Mouse (Mus musculus): ENCODE data around the gene Odf4.
"Not testable (repeated sequence)": the region's sequence is repeated elsewhere in the genome, so short reads cannot be mapped to it uniquely, and the experiment has no call there.

Gene Odf4

DNA sequence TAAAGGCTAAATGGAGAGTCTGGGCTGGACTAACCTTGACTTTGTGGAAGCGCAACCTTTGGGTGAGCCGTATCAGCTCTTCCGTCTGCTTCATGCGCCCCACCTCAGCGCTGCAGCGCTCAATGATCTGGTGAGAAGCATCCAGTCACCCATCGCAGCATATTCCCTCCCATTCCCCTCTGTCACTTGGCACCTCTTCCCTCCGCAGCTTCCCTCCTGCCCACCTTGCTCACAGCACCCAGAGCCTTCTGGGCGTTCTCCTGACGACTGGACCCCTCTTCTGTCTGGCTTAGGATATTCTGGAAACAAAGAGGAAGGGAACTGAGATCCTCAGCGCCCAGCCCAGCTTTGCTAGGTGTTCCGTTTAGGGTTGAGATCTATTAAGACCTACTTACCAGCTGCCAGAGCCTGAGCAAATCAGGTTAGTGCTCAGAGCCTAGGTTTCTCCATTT, 20.7 kb upstream of the Odf4 start:
- ATAC-seq (ENCODE audit: insufficient number of reproducible peaks, low FRiP score, low TSS enrichment), result peak; percentile 76; the same call in 1 of the 2 replicates

DNA sequence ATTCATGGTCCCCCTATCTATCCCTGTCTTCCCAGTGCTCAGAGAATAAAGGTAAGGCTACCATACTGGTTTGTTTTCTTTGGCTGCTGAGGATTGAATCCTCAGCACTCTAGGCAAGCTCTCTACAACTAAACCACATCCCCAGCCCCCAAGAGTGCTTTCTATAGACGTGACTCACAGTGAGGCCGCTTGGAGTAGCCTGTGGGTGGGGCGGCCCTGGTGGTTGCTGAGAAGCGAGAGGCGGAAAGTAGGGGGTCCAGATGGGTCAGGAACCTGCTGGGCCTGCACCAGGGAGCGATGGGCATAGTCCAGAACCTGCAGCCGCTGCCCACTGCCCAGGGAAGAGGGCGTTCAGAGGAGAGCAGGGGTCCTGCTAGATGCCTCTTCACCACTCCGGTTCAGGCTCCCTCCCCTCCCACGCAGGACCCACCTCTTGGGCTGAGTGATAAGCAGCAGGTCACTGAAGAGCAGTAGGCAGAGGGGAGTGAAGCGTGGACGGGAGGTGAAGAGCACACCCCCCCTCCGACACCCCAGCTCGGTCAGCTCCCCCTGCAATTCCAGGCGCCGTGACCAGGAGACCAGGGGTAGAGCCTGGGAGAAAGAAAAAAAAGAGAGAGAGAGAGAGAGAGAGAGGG, 20.0 kb upstream of the Odf4 start:
- peak; percentile 37; the same call in 1 of the 2 replicates for ATAC-seq (ENCODE audit: insufficient number of reproducible peaks, low FRiP score, low TSS enrichment)

DNA sequence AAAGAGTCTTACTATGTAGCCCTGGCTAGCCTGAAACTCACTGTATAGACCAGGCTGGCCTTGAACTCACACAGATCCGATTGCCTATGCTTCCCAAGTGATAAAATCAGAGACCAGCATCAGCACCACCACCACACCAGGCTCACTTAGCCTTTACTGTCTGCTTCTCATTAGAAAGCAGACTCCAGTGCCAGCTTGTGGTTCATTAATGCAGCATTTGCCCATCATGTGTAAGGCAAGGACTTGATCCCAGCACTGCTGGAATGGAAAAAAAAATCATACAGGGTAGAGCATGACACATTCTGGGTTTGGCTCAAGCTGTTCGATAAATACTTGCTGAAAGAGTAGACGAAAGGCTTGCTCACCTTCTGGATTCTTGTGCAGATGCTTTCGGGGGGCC, 19.1 kb upstream of the Odf4 start:
- no peak for ATAC-seq (ENCODE audit: insufficient number of reproducible peaks, low FRiP score, low TSS enrichment)

DNA sequence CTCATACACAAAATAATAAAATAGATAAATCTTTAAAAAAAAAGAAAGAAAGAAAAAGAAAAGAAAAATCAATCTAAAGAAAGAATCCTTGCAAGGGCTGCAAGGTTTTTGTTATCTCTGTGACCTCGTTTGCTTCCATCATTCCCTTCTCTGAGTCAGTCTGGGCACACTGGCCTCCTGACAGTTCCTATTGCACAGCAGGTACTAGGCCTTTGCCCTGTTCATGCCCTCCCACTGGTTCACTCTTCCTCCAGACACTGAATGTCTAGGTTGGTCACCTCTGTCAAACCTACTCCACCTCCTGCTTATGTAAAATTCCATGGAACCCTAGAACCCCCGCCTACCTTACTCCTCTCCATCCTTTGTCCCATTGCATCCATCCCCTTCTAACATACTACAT, 18.4 kb upstream of the Odf4 start:
- ATAC-seq (ENCODE audit: insufficient number of reproducible peaks, low FRiP score, low TSS enrichment), result no peak

- ATAC-seq (ENCODE audit: insufficient number of reproducible peaks, low FRiP score, low TSS enrichment), result no peak
Observed at GRCm38 (mm10) chr11:68942731-68943130, 15.8 kb upstream of the Odf4 start.

DNA sequence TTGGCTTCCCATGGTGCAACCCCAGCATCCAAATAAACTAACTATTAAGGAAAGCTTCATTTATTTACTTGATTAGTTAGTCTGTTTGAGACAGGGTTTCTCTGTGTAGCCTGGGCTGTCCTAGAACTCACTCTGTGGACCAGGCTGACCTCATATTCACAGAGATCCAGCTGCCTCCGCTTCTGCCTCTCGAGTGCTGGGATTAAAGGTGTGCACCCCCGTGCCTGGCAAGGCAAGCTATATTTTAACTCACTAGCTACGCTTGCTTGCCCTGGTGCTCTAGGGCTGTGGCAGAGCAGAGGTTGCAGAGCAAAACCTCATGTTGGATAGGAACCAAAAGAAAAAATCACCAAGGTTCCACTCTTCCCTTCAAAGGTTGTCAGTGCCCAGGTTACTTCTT, 13.6 kb upstream of the Odf4 start:
- no peak for ATAC-seq (ENCODE audit: insufficient number of reproducible peaks, low FRiP score, low TSS enrichment)

- peak; percentile 95 for ATAC-seq (ENCODE audit: insufficient number of reproducible peaks, low FRiP score, low TSS enrichment)
Observed at GRCm38 (mm10) chr11:68939451-68940304, 12.8 kb upstream of the Odf4 start.

DNA sequence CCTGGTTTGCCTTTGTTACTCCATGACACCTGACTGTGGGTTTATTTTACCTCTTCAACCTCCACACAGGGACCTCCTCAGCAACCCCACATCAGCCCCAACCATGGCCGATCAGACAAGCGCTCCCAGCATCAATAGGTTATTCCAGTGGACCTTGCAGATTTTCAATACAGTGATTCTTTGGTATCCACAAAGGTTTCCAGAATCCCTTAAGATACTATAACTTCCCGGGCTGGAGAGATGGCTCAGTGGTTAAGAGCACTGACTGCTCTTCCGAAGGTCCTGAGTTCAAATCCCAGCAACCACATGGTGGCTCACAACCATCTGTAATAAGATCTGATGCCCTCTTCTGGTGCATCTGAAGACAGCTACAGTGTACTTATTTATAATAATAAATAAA, 10.1 kb upstream of the Odf4 start:
- ATAC-seq (ENCODE audit: insufficient number of reproducible peaks, low FRiP score, low TSS enrichment), result not testable (repeated sequence)

GRCm38 (mm10) chr11:68933885-68934507, 7.1 kb upstream of the Odf4 start:
- ATAC-seq (ENCODE audit: insufficient number of reproducible peaks, low FRiP score, low TSS enrichment), result no peak

DNA sequence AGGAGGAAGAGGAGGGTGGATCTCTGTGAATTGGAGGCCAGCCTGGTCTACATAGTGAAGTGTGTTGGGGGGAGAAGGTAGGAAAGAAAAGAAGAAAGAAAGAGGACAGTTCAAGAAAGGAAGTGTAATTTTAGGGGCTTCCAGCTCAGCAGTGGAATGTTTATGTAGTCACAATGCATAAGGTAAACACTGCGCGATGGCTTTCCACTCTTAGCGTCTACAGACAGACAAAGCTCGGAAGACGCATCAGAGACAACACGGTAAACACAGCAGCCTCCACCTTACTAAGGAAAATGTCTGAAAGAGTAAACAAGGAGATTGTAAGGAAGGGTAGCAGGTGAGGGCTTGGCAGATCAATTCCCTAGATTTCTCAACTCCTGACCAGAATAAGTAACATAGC, 3.1 kb upstream of the Odf4 start:
- no peak for ATAC-seq (ENCODE audit: insufficient number of reproducible peaks, low FRiP score, low TSS enrichment)

- ATAC-seq (ENCODE audit: insufficient number of reproducible peaks, low FRiP score, low TSS enrichment), result no peak
Observed at GRCm38 (mm10) chr11:68924749-68925148, 2.1 kb downstream of the Odf4 start.

DNA sequence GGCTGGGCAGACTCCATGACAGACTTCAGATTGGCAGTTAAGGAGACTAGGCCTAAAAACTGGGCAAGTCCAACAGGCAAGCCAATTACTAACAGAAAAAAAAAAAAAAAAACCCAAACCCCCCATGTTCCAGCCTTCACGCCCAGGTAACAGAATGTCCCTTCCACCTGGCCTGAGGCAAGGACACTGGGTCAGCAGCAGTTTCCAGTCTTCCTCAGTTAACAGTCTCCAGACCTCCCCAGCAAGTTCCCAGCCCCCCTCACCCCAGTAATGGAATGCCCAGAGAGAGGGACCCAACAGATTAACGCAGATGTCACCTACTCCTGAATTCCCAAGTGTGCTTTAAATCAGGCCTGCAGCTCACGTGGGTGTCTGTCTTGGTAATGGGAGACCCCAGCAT, 3.7 kb downstream of the Odf4 start:
- no peak for ATAC-seq (ENCODE audit: insufficient number of reproducible peaks, low FRiP score, low TSS enrichment)

- ATAC-seq (ENCODE audit: insufficient number of reproducible peaks, low FRiP score, low TSS enrichment), result no peak
Observed at GRCm38 (mm10) chr11:68914566-68914965, 12.3 kb downstream of the Odf4 start.

- no peak for ATAC-seq (ENCODE audit: insufficient number of reproducible peaks, low FRiP score, low TSS enrichment)
Observed at GRCm38 (mm10) chr11:68911531-68912177, 15.2 kb downstream of the Odf4 start.

DNA sequence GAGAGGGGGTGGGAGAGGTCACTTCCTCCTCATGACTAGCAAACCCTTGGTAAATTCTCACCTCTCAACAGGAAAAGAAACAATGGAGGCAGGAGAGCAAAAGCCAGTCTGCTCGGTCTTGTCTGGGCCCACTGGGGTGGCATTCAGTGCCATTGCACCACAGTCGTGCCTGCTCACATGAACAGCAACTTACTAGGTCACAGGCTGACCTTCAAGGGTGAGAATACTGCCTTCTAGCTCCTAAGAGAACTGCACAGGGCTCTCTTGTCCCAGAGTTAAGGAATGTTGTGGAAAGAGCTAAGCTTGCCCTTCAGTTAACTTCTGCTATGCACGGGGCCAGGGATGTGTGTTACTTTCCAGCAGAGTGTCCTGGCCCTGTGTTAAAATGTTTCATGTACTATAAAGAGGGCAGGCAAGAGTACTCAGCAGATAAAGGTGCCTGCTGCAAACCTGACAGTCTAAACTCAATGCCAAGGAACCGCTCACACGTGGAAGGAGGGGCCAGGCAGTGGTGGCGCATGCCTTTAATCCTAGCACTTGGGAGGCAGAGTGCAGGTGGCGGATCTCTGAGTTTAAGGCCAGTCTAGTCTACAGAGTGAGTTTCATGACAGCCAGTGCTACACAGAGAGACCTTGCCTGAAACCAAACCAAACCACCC, 17.9 kb downstream of the Odf4 start:
- ATAC-seq (ENCODE audit: insufficient number of reproducible peaks, low FRiP score, low TSS enrichment), result no peak

GRCm38 (mm10) chr11:68907251-68907650, 19.6 kb downstream of the Odf4 start:
- ATAC-seq (ENCODE audit: insufficient number of reproducible peaks, low FRiP score, low TSS enrichment), result no peak

DNA sequence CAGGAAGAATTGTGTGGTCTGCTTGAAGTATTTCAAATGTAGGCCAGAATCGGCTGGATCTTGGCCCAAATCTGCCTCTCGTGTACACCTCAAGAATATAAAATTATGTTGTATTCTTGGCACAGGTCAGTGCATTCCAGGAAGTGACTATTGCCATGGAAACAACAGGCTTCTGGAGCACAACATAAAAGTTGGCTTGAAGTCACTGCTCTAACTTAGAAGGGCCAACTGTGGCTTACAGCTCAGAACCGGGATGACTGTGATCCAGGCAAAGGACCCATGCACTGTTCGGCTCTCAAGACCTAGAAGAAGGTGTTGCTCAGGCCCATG, 20.5 kb downstream of the Odf4 start:
- no peak for ATAC-seq (ENCODE audit: insufficient number of reproducible peaks, low FRiP score, low TSS enrichment)

DNA sequence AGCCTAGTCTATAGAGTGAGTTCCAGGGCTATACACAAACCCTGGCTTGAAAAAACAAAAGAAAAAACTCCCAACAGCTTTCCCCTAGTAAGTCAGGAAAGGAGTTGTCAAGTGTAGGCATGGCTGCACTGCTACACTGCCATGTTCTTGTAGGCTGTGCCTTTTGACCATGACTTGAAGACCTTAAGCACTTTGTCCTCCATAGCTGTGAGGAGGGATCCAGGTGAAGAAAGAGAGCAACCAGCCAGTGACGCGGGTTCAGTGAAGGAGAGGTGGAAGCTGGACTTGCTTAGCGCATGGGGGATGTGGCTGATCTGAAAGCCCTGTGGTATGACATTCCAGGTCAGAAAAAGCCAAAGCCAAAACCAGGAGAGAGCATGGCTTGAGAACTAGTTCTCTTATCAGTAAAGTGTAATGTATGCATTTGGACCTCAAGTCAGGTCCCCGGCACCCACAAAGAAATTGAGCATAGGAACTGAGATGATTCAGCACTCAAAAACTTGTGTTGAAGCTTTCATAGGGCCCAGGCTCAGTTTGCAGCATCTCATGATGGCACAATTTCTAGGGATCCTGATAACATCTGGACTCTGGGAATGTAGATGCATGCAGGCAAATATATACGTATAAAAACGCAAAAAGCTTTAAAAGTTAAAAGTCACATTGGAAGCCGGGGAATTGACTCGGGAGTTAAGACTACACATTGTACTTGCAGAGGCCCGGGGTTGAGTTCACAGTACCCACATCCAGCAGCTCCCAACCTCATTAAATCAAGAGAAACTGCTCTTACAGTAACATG, 21.0 kb downstream of the Odf4 start:
- no peak for ATAC-seq (ENCODE audit: insufficient number of reproducible peaks, low FRiP score, low TSS enrichment)

DNA sequence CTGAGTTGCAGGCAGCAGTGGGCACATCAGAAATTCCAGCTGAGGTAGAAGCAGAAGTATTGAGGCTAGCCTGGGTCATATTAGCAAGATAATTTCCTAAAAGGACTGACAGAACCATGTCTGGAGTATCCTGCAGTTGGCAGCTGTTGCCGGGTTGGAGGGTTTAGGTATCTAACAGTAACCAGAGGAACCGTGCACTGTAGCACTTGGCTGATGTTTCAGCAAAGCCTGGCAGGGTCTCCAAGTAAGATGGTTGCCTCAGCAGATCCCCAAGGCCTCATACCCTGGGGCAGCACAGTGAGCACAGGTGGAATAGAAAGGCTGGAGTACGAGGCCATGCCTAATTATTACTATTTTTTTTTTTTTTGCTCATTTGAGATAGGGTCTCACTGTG, 21.7 kb downstream of the Odf4 start:
- no peak for ATAC-seq (ENCODE audit: insufficient number of reproducible peaks, low FRiP score, low TSS enrichment)
